Mouse (Mus musculus): Measurements from ENCODE around the gene Mzt1.

- TF ChIP-seq POLR2A (IDR thresholded peaks at IDR 0.05; ENCODE audit: low read depth, low read length) (no peak), CTCF (IDR thresholded peaks at IDR 0.05; ENCODE audit: extremely low read depth, insufficient read length, insufficient replicate concordance, low read depth, low read length) (no peak)
Observed at GRCm38 (mm10) chr14:98992482-98992881, 53.5 kb downstream of the Mzt1 start.

All from small intestine, adult 2 months (tissue).